Mouse (Mus musculus) cerebellum, adult (tissue): ENCODE results near the gene Slc6a9.

ENCODE experiments used
- ATAC-seq: cut with Nextera tagmentation; 2 replicates; pipeline ENCODE4 v1.9.2; 2017; ENCODE audit warnings: mild to moderate bottlenecking, moderate library complexity, mixed read lengths; ENCODE audit not compliant: insufficient number of reproducible peaks, low FRiP score, low TSS enrichment

Gene Slc6a9

DNA sequence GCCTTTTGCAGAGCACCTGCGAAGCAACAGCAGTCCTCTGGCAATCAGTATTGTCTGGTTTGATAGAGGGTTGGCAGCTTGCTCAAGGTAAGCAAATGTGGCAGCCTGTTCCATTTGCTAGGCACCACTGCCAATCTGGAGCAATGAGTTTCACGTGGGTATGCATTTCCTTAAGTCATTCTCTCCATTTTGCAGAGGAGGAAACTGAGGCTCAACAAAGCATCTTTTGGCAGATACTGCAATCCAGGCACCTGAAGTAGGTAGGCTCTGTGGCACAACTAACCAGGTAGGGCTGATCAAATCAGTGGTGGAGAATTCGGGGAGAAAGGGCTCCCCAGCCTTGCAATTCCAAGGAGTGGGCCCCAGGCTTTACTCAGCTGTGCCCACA lies at the start of gene Slc6a9:
Gene Slc6a9 (plus strand): TSS at position 50 of the 388 bp plus-strand sequence.
- ATAC-seq, result no peak

DNA sequence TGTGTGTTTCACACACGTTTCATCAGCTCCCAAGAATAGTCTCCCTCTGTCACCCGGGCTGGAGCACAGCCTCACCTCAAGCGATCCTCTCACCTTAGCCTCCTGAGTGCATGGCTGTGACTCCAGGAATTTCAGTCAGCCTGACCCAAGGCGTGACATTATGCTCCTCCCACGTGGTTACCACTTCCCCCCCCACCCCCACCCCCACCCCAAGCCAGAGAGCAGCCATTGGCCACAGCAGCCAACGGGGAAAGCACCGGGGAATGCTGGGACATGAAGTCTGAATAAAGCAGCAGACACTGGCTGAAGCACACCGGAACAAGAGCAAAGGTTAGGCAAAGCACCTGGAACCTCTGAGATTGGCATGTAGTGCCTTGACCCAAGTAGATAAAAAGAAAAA lies 47.3 kb upstream of the Slc6a9 start:
- no peak for ATAC-seq

- no peak for ATAC-seq
Observed at GRCm38 (mm10) chr4:117788308-117788707, 46.0 kb upstream of the Slc6a9 start.

GRCm38 (mm10) chr4:117799904-117800303 lies 34.4 kb upstream of the Slc6a9 start:
- ATAC-seq, result no peak

GRCm38 (mm10) chr4:117806992-117807391 lies 27.3 kb upstream of the Slc6a9 start:
- ATAC-seq, result no peak

- no peak for ATAC-seq
Observed at GRCm38 (mm10) chr4:117810933-117811332, 23.4 kb upstream of the Slc6a9 start.

DNA sequence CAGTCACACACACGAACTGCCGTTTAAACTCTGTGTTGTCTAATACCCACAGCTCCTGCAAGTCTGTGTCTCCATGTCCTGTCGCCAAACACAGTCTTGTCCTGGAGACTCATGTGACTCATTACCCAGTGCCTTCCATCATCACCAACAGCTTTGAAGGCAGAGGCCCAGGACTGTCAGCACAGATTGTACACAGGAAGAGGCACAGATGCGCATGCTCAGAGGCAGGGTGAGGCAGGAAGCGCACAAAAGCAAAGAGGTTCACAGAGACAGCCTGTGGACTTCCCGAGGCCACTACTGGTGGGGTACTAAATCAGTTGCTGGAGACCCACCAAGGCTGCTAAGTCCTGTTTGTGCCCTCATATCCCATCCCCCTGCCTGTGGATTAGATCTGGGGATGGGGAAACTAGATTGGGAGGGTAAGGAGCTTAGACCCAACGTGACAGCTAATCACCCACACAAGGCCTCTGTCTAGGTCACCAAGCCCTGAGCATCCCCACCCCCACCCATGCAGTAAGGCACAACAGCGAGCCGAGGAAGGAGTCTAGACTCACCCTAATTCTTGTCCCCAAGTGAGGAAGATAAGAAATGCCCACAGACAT lies 20.6 kb upstream of the Slc6a9 start:
- no peak for ATAC-seq

- ATAC-seq, result no peak
Observed at GRCm38 (mm10) chr4:117814333-117814732, 20.0 kb upstream of the Slc6a9 start.

DNA sequence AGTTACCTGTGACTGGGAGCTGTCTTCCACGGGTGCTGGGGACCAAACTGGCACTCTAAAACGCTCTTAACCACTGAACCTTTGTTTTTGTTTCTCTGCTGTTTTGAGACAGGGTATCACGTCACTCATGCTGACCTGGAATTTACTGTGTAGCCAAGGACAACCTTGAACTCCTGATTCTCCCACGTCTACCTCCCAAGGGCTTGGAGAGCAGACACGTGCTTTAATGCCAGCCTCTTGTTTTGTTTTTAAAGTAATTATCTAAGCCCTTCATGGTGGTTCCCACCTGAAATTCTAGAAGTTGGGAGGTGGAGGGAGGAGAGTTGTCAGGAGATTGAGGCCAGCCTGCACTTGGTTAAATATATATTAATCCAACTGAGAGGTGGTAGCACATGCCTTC lies 17.5 kb upstream of the Slc6a9 start:
- no peak for ATAC-seq

DNA sequence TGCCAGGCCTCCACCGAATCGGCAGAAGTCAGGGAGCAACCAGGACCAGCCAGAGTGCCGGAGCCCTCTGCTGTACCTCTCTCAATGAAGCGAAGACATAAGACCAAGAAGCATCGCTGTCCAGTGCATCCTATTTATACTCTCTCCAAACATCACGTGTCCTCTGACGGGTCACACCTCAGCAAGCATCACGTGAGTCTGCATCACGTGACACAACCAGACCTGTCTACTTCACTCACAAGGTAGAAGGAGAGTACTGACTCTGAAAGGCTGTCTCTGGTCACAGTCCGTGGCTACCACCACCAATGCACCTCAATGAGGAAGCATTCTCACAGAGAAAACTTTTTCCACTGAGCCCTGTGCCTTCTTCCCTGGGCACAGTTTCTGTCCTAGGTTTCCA lies 16.3 kb upstream of the Slc6a9 start:
- ATAC-seq, result no peak

DNA sequence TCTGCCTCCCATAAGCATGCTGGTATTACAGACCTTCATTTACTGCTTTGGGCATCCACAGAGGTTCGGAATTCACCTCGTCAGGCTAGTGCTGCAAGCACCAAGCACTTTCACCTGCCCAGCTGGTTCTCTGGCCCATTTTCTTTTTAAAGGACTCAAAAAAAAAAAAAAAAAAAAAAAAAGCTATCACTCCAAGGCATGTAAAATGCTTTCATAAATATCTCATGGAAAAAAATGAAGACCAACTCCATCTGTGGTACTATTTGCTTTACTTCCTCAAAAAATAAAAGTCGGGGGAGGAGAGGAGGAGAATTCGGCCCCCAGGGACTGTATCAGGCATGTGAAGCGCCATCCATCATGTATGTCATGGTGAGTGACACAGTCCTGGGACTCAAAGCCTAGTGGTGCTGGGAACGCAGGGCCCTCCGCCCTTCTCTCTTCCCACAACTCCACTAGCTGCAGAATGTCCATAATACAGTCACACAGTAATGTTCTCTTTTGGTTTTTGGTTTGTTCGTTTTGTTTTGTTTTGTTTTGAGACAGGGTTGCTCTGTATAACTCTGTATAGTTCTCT lies 5.6 kb upstream of the Slc6a9 start:
- no peak for ATAC-seq

GRCm38 (mm10) chr4:117829260-117830123 lies 4.8 kb upstream of the Slc6a9 start:
- ATAC-seq, result peak; percentile 56; the same call in 1 of the 2 replicates

- ATAC-seq, result no peak
Observed at GRCm38 (mm10) chr4:117830124-117830551, 4.2 kb upstream of the Slc6a9 start.

DNA sequence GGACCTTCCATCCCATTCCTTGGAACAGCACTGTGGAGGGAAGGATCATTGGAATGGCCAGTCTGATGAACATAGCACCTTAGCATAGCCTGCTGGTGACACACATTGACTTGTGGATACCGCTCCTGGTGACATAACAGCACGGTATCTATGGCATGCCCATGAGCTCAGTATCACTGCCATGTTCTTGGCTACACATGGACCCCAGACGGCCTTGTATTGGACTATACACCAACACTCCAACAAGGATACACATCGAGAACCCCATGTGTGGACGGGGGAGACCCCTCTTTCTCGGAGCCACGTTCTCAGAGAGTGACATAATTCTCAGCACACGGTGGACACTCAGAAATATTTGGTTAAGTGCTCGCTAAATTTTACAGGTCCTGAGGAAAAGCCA lies 3.5 kb upstream of the Slc6a9 start:
- ATAC-seq, result no peak

DNA sequence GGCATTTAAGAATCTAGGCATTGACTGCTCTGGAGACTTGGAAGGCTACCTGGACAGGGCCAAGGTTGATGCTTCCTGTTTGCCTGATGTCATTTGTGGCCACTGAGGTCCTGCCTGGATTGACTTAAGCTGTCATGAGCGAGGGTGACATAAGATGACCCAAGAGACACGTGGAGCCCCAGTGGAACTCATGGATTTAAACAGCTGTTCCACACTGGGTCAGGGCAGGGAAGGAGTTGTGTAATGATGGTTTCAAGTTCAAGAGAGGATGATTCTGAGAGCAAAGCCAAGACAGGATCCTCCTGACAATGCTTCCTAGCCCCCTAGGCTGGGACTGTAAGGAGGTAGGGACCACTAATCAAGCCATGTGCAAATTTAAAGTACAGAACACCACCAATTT lies 2.8 kb upstream of the Slc6a9 start:
- ATAC-seq, result no peak

GRCm38 (mm10) chr4:117831920-117832691 lies 2.2 kb upstream of the Slc6a9 start:
- no peak for ATAC-seq

GRCm38 (mm10) chr4:117834845-117835530 lies 682 bp downstream of the Slc6a9 start:
- 0 out of 2 replicates have a peak, but pooled peaks have one; percentile 11 for ATAC-seq

GRCm38 (mm10) chr4:117835531-117836111 lies 1.3 kb downstream of the Slc6a9 start:
- ATAC-seq, result peak; percentile 42; the same call in 1 of the 2 replicates

- ATAC-seq, result peak; percentile 79
Observed at GRCm38 (mm10) chr4:117836204-117836767, 2.0 kb downstream of the Slc6a9 start.
